Mouse (Mus musculus): ENCODE data around the gene Slc6a5.

GRCm38 (mm10) chr7:49928571-49928970, 18.6 kb downstream of the Slc6a5 start:
- no peak for TF ChIP-seq CTCF (IDR thresholded peaks at IDR 0.05; ENCODE audit: low read depth)
- TF ChIP-seq EP300 (IDR thresholded peaks at IDR 0.05; ENCODE audit: low read depth): no peak

All from liver, embryonic 14.5 days (tissue).